Comparison of ENCODE assay signal across 12 mouse cellular contexts in genomic region chr12:51521610-51522120, GRCm38 (mm10).
"Had no signal": no experiment of that assay in that cellular context is flagged by ENCODE, and none has a peak within 500 bp of the region (broad histone marks: within the 10 kb centered on the region; RNA-seq: fewer than 3 reads in every experiment).

No protein-coding gene starts in this region.

- H3K4me1 ChIP-seq: midbrain, embryonic 13.5 days; midbrain, embryonic 15.5 days; neural tube, embryonic 12.5 days; stomach, embryonic 15.5 days had no signal

- H3K27me3 ChIP-seq: midbrain, embryonic 13.5 days; midbrain, embryonic 15.5 days; neural tube, embryonic 12.5 days; stomach, embryonic 15.5 days had no signal

- ATAC-seq: midbrain, embryonic 13.5 days; midbrain, embryonic 15.5 days had no signal

- DNase-seq: lung, adult 18-20 months; lung, embryonic 14.5 days; lung, postnatal 10 days; lung, postnatal 4 days; right cerebral cortex, postnatal 14 days; thymus, adult 2 months; thymus, postnatal 14 days; thymus, postnatal 36 days had no signal

- H3K9me3 ChIP-seq: midbrain, embryonic 13.5 days; midbrain, embryonic 15.5 days; neural tube, embryonic 12.5 days; stomach, embryonic 15.5 days had no signal

- H3K36me3 ChIP-seq: midbrain, embryonic 13.5 days; midbrain, embryonic 15.5 days; neural tube, embryonic 12.5 days; stomach, embryonic 15.5 days had no signal

- H3K4me3 ChIP-seq: midbrain, embryonic 13.5 days; midbrain, embryonic 15.5 days; neural tube, embryonic 12.5 days; stomach, embryonic 15.5 days had no signal
